Mouse (Mus musculus): ENCODE results near the gene Mrpl54. TPM values are rescaled to one million over a fixed set of nuclear protein-coding genes. Genes with fewer than 3 reads are reported as not detected.

Gene Mrpl54
- polyA plus RNA-seq, 1 experiment from 2014 or later: 150 TPM

DNA sequence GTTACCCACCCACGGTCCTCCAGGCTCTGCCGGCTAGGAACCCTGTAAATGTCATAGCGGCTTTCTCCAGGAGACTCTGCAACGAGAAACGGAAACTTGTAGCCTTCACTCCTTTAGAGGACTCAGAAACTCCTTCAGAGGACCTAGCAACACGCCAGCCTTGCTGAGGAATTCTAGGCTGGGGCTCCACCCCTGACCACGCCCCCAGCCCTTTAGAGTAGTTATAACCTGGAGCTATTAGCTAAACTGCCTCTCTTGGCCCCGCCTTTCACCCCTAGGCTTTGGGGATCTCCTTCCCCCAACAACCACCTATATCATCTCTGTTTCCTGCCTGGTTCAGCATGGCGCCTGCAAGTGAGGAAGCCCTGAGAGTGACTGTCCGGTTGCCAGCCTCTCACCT lies 12.8 kb upstream of the Mrpl54 start:
- Histone ChIP-seq H3K9ac (no peak overlapping the region), H3K4me1 (replicated peaks) (no peaks in the 10 kb centered on the region), H3K4me3 (no peak overlapping the region), H3K27me3 (peaks cover 46% of the 10 kb centered on the region), H3K9me3 (no peaks in the 10 kb centered on the region), H3K27ac (replicated peaks) (no peak overlapping the region), H3K36me3 (no peaks in the 10 kb centered on the region), H3K4me2 (no peak overlapping the region)
- ATAC-seq (ENCODE audit: low read depth): no peak
- 33% methylated on average over 10 of the region's 10 CpGs for WGBS

- peaks cover 27% of the 10 kb centered on the region for H3K27me3 ChIP-seq
Measured at GRCm38 (mm10) chr10:81277676-81278075, 10.9 kb upstream of the Mrpl54 start.

DNA sequence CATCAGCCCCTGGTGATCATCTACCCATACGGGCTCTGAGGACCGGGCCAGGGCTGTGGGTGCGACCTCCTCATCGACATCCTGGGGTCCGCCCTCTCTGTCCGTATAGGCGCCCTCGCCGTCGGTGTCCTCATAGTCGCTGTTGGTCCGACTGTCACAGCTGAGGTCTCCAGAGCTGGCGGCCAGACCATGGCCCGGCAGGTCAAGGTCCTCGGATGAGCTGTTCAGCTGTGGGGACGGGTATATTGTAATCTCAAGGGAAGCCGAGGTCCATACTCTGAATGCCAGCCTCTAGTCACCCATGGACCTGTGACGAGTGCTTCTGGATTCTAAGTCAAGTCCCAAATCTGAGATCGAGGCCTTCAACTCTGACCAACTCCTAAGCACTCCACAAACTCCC lies 7.1 kb upstream of the Mrpl54 start:
- H3K4me1 ChIP-seq (replicated peaks): peaks cover 5% of the 10 kb centered on the region

More at GRCm38 (mm10) chr10:81277676-81278075, 10.9 kb upstream of the Mrpl54 start:
- 79% methylated on average over 22 of the region's 22 CpGs for WGBS
- no peak overlapping the region for H3K9ac ChIP-seq
- H3K4me2 ChIP-seq: no peak overlapping the region
- peaks cover 13% of the 10 kb centered on the region for H3K36me3 ChIP-seq
- no peak overlapping the region for H3K4me3 ChIP-seq
- no peak for ATAC-seq (ENCODE audit: low read depth)
- no peak overlapping the region for H3K27ac ChIP-seq (replicated peaks)
- H3K4me1 ChIP-seq (replicated peaks): no peaks in the 10 kb centered on the region
- no peaks in the 10 kb centered on the region for H3K9me3 ChIP-seq

GRCm38 (mm10) chr10:81272356-81272755 lies 5.6 kb upstream of the Mrpl54 start:
- Histone ChIP-seq H3K4me1 (replicated peaks) (peaks cover 12% of the 10 kb centered on the region), H3K9me3 (no peaks in the 10 kb centered on the region), H3K4me3 (no peak overlapping the region), H3K27ac (replicated peaks) (no peak overlapping the region), H3K27me3 (no peaks in the 10 kb centered on the region), H3K4me2 (no peak overlapping the region), H3K9ac (no peak overlapping the region), H3K36me3 (peaks cover 38% of the 10 kb centered on the region)
- no peak for ATAC-seq (ENCODE audit: low read depth)
- 93% methylated on average over 21 of the region's 21 CpGs for WGBS

More for the DNA sequence above, 7.1 kb upstream of the Mrpl54 start:
- Histone ChIP-seq H3K4me3 (no peak overlapping the region), H3K27ac (replicated peaks) (no peak overlapping the region), H3K36me3 (peaks cover 38% of the 10 kb centered on the region), H3K4me2 (no peak overlapping the region), H3K27me3 (no peaks in the 10 kb centered on the region), H3K9me3 (no peaks in the 10 kb centered on the region), H3K9ac (no peak overlapping the region)
- whole genome bisulfite sequencing: 94% methylated on average over 19 of the region's 19 CpGs
- no peak for ATAC-seq (ENCODE audit: low read depth)

DNA sequence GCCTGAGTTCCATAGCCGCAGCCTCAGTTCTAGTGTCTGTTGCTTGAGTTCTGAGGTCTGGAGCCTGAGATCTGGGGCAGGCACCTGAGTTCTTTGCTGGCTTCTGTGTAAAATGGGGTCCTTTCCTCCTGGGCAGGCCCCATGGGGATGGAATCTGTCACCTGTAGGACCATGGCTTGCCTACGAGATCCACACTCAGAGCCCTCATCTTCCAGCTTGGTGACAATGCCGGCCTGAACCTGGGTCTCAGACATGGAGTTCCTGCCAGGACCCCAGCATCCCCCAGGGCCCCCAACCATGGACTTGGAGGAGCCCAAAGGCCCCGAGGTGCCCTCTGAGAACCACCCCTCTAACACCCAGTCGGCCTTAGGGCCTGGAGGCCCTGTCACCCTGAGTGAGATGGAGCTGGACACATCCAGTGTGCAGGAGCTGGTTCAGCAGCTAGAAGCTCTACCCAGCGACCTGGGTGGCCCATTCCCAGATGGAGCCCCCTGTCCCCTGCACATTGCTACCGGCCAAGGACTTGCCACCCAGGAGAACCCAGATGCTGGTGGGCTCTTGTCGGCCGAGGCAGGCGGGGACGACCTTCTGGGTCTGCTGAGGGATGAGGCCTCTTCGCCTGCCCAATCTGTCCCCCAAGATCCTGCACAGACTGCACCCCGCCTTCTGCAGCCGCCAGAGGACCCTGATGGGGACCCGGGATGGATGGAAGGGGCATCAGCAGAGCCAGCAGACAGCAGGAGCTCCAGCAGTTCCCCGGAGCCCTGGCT lies 2.1 kb upstream of the Mrpl54 start:
- Histone ChIP-seq H3K27me3 (no peaks in the 10 kb centered on the region), H3K4me2 (peak overlapping the region; percentile 76), H3K9ac (peak overlapping the region; percentile 81), H3K4me3 (peak overlapping the region; percentile 54), H3K36me3 (peaks cover 55% of the 10 kb centered on the region), H3K9me3 (no peaks in the 10 kb centered on the region), H3K27ac (replicated peaks) (no peak overlapping the region), H3K4me1 (replicated peaks) (peaks cover 27% of the 10 kb centered on the region)
- ATAC-seq (ENCODE audit: low read depth): no peak
- WGBS: 84% methylated on average over 16 of the region's 16 CpGs

GRCm38 (mm10) chr10:81268056-81268455 lies 1.3 kb upstream of the Mrpl54 start:
- WGBS: 6% methylated on average over 23 of the region's 23 CpGs
- H3K27ac ChIP-seq (replicated peaks): no peak overlapping the region

DNA sequence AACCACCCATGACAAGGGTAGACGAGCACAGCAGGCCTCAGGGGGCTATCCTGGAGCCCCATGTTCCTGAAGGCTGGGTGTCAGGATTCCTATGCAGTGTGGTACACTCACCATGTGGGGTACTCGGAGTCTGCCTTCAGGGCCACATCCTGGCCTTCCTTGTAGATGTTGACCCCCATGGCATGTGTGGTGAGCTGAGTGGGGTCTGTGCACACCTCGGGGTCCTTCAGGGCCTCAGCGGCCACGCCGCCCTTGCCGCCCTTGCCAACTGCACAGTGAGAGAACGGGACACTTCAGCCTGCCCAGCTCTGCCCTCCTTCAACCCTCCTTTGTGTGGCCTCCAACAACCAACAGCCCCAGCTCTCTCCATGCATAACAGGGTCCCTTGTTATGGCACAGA lies 1.2 kb downstream of the Mrpl54 start:
- Histone ChIP-seq H3K4me3 (peak overlapping the region; percentile 60), H3K4me1 (replicated peaks) (peaks cover 27% of the 10 kb centered on the region), H3K4me2 (peak overlapping the region; percentile 64), H3K27ac (replicated peaks) (no peak overlapping the region), H3K9ac (peak overlapping the region; percentile 71), H3K36me3 (peaks cover 52% of the 10 kb centered on the region), H3K27me3 (peaks cover 3% of the 10 kb centered on the region; the same call in 1 of the 2 replicates), H3K9me3 (peaks cover 2% of the 10 kb centered on the region; the same call in 1 of the 2 replicates)
- ATAC-seq (ENCODE audit: low read depth): no peak
- WGBS: 92% methylated on average over 8 of the region's 8 CpGs

More at GRCm38 (mm10) chr10:81268056-81268455, 1.3 kb upstream of the Mrpl54 start:
- H3K4me2 ChIP-seq: peak overlapping the region; percentile 76
- no peaks in the 10 kb centered on the region for H3K9me3 ChIP-seq
- peak overlapping the region; percentile 81 for H3K9ac ChIP-seq
- peak; percentile 27 for ATAC-seq (ENCODE audit: low read depth)
- H3K36me3 ChIP-seq: peaks cover 54% of the 10 kb centered on the region
- H3K4me1 ChIP-seq (replicated peaks): peaks cover 27% of the 10 kb centered on the region
- no peaks in the 10 kb centered on the region for H3K27me3 ChIP-seq
- peak overlapping the region; percentile 54 for H3K4me3 ChIP-seq

DNA sequence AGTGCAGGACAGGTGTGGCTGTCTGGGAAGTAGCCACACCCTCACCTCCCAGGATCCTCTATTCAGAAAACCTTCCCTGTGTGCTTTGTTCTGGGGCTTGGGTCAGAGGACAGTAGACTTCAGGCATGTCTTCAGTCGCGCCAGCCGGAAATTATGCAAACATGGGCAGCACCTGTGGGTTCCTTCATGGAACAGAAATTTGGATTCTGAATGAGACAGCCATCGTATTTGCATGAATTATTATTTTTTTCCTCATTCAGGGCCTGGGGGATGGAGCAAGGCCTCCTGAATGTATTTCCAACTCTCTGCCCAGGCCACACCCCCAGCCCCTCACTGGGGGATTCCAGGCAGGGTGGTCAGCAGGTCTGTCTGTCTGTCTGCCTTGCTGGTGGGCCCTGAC lies 5.7 kb downstream of the Mrpl54 start:
- H3K9ac ChIP-seq: no peak overlapping the region
- peaks cover 35% of the 10 kb centered on the region for H3K4me1 ChIP-seq (replicated peaks)
- no peak overlapping the region for H3K27ac ChIP-seq (replicated peaks)
- H3K9me3 ChIP-seq: peaks cover 7% of the 10 kb centered on the region; the same call in 1 of the 2 replicates
- peaks cover 49% of the 10 kb centered on the region for H3K27me3 ChIP-seq
- H3K36me3 ChIP-seq: peaks cover 49% of the 10 kb centered on the region
- H3K4me3 ChIP-seq: no peak overlapping the region
- ATAC-seq (ENCODE audit: low read depth): no peak
- 94% methylated on average over 4 of the region's 4 CpGs for WGBS
- H3K4me2 ChIP-seq: no peak overlapping the region

DNA sequence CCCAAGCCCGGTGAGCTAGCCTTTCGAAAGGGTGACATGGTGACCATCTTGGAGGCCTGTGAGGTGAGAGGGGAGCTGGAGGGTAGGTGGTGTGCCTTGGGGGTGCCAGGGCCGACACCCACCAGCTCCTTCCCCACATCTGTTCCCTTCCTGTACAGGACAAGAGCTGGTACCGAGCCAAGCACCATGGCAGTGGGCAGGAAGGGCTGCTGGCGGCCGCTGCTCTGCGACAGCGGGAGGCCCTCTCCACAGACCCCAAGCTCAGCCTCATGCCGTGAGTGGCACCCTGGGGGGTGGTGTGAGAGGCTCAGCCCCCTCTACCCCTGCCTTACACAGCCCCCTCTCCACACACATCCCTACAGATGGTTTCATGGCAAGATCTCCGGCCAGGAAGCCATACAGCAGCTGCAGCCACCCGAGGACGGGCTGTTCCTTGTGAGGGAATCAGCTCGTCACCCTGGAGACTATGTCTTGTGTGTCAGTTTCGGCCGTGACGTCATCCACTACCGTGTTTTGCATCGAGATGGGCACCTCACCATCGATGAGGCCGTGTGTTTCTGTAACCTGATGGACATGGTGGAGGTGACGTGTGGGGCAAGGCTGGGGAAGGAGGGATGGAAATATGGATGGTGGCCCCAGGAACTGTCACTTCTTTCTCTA lies 7.4 kb downstream of the Mrpl54 start:
- ATAC-seq (ENCODE audit: low read depth): peak; percentile 13; the same call in 1 of the 2 replicates
- H3K27ac ChIP-seq (replicated peaks): no peak overlapping the region
- H3K36me3 ChIP-seq: peaks cover 35% of the 10 kb centered on the region
- no peak overlapping the region for H3K4me3 ChIP-seq
- H3K4me1 ChIP-seq (replicated peaks): peaks cover 24% of the 10 kb centered on the region
- peaks cover 7% of the 10 kb centered on the region; the same call in 1 of the 2 replicates for H3K9me3 ChIP-seq
- peak overlapping the region; percentile 41; the same call in 1 of the 2 replicates for H3K9ac ChIP-seq
- WGBS: 40% methylated on average over 21 of the region's 21 CpGs
- H3K27me3 ChIP-seq: peaks cover 60% of the 10 kb centered on the region
- peak overlapping the region; percentile 13; the same call in 1 of the 2 replicates for H3K4me2 ChIP-seq

DNA sequence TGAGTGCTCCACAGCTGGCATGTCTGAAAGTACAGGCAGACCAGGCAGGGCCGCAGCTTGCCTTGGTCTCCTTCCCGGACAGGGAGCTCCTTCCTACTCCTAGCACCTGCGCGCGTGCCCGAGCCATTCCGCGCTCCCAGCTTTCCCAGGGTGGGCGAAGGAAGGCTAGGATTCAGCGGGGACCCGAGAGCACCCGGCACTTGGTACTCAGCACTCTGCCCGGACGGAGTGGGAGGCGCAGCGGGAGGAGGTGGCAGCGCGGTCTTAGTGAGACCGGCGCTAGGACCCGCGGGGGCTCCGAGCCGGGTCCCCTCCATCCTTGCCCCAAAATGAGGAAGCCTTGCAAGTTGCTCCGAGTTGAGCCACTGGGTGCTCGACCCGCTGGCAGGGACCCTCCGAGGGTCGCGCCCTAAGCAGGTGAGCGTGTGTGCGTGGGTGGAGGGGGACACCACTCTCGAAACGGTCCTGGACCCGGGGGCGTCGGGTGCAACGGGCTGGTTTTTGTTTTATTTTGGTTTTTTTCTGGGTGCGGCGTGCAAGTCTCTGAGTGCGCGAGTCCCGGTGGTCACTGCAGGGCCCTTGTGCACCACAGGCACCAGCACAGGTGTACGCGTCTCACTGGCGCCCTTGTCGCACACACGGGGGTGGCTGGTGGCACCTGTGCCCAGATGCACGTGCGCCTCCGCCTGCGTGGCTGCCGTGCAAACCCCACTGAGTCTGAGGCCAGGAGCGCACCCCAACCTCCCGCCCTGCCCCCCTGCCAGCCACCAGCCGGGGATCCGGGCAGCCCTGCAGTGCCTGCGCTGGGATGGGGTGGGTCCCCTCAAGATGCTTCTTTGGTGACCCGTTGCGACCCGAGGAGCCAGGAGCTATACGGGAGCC lies 9.3 kb downstream of the Mrpl54 start:
- H3K9ac ChIP-seq: peak overlapping the region; percentile 69
- no peak overlapping the region for H3K27ac ChIP-seq (replicated peaks)
- H3K36me3 ChIP-seq: peaks cover 18% of the 10 kb centered on the region
- peaks cover 32% of the 10 kb centered on the region for H3K4me1 ChIP-seq (replicated peaks)
- H3K4me2 ChIP-seq: peak overlapping the region; percentile 73
- no peak for ATAC-seq (ENCODE audit: low read depth)
- peak overlapping the region; percentile 47 for H3K4me3 ChIP-seq
- peaks cover 80% of the 10 kb centered on the region for H3K27me3 ChIP-seq
- peaks cover 7% of the 10 kb centered on the region; the same call in 1 of the 2 replicates for H3K9me3 ChIP-seq
- WGBS: 1% methylated on average over 62 of the region's 62 CpGs

DNA sequence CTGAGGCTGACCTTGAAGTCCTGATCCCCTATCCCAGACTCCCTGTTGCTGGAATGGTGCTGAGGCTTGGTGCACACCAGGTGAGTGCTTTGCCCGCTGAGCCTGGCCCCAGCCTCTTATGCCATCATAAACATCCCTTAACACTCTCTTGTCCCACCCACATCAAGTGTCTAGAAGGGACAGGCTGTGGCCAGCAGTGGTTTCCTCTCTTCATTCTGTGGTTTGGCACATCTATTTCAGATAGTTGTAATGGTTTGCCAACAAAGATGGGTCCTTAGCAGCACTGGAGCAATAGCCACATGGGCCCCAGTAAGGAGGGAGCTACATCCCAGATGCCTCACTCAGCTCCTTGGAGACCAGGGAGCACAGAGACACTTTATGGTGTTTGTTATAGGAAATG lies 11.8 kb downstream of the Mrpl54 start:
- no peak overlapping the region for H3K4me2 ChIP-seq
- WGBS: 71% methylated on average over 1 of the region's 1 CpGs
- H3K4me3 ChIP-seq: no peak overlapping the region
- ATAC-seq (ENCODE audit: low read depth): no peak
- peaks cover 12% of the 10 kb centered on the region; the same call in 1 of the 2 replicates for H3K36me3 ChIP-seq
- H3K27ac ChIP-seq (replicated peaks): no peak overlapping the region
- no peaks in the 10 kb centered on the region for H3K9me3 ChIP-seq
- peaks cover 92% of the 10 kb centered on the region for H3K27me3 ChIP-seq
- peaks cover 36% of the 10 kb centered on the region for H3K4me1 ChIP-seq (replicated peaks)
- no peak overlapping the region for H3K9ac ChIP-seq
